Comparison of ENCODE assay signal across 27 mouse cellular contexts in the genomic region with DNA sequence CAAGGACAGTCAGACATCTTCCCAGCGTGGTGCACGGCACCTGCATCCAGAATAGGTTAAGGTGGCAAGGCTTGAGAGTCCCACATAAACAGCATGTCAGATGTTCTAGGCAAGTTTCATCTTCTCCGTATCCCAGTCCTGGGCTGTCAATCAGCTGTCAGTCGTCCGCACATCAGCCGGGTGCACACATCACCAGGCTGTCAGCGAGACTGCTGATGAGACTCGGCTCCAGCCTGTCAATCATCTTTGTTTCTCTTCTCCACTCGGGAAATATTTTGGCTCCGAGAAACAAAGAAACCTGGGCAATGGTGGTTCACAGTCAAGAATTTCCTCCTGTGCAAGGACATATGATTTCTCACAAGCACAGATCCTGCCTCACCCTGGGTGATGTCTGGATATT.
DNase-seq lines count a peak whose midpoint lies in the region; ATAC-seq and TF ChIP-seq lines count a peak whose summit lies in the region.
"Had no signal": no experiment of that assay in that cellular context is flagged by ENCODE, and none has a peak within 500 bp of the region (broad histone marks: within the 10 kb centered on the region; RNA-seq: fewer than 3 reads in every experiment).

No protein-coding gene starts in this region.

- H3K27ac ChIP-seq in forebrain, embryonic 15.5 days (replicated peaks), result peak overlapping the region; percentile 72
- no peak overlapping the region for H3K27ac ChIP-seq in forebrain, embryonic 11.5 days (ENCODE audit: low read depth, low read length)
- peak overlapping the region; percentile 74 for H3K27ac ChIP-seq in layer of hippocampus, adult 2 months
- H3K27ac ChIP-seq in midbrain, embryonic 14.5 days (replicated peaks; ENCODE audit: low read depth, low read length), result peak overlapping the region; percentile 16; the same call in 1 of the 2 replicates
- no peak overlapping the region for H3K27ac ChIP-seq in midbrain, embryonic 10.5 days (replicated peaks)
- peak overlapping the region; percentile 60 for H3K27ac ChIP-seq in midbrain, postnatal 0 days (ENCODE audit: low read depth, low read length)
- H3K27ac ChIP-seq: embryonic facial prominence, embryonic 10.5 days; embryonic facial prominence, embryonic 15.5 days; left cerebral cortex, adult 2 months; limb, embryonic 13.5 days; liver, embryonic 12.5 days; neural tube, embryonic 13.5 days had no signal

- H3K9me3 ChIP-seq in forebrain, embryonic 15.5 days, result no peaks in the 10 kb centered on the region
- H3K9me3 ChIP-seq in forebrain, embryonic 11.5 days (ENCODE audit: control insufficient read depth, low read length), result no peaks in the 10 kb centered on the region
- no peaks in the 10 kb centered on the region for H3K9me3 ChIP-seq in midbrain, embryonic 14.5 days (ENCODE audit: control insufficient read depth, low read length)
- no peaks in the 10 kb centered on the region for H3K9me3 ChIP-seq in midbrain, embryonic 10.5 days (replicated peaks)
- H3K9me3 ChIP-seq in midbrain, postnatal 0 days (ENCODE audit: low read length), result no peaks in the 10 kb centered on the region
- H3K9me3 ChIP-seq: embryonic facial prominence, embryonic 10.5 days; embryonic facial prominence, embryonic 15.5 days; limb, embryonic 13.5 days; liver, embryonic 12.5 days; neural tube, embryonic 13.5 days had no signal

- 54% methylated on average over 10 of the region's 10 CpGs for WGBS in forebrain, embryonic 15.5 days
- WGBS in forebrain, embryonic 11.5 days, result 86% methylated on average over 10 of the region's 10 CpGs
- WGBS in midbrain, embryonic 14.5 days, result 63% methylated on average over 10 of the region's 10 CpGs
- WGBS in midbrain, embryonic 10.5 days, result 91% methylated on average over 10 of the region's 10 CpGs
- WGBS in midbrain, postnatal 0 days, result 65% methylated on average over 10 of the region's 10 CpGs

- H3K36me3 ChIP-seq in forebrain, embryonic 15.5 days, result no peaks in the 10 kb centered on the region
- no peaks in the 10 kb centered on the region for H3K36me3 ChIP-seq in forebrain, embryonic 11.5 days (ENCODE audit: control insufficient read depth, insufficient read depth, low read length)
- H3K36me3 ChIP-seq in midbrain, embryonic 14.5 days (ENCODE audit: control insufficient read depth, insufficient read depth, low read length), result no peaks in the 10 kb centered on the region
- no peaks in the 10 kb centered on the region for H3K36me3 ChIP-seq in midbrain, embryonic 10.5 days
- no peaks in the 10 kb centered on the region for H3K36me3 ChIP-seq in midbrain, postnatal 0 days (ENCODE audit: insufficient read depth, low read length)
- H3K36me3 ChIP-seq: embryonic facial prominence, embryonic 10.5 days; embryonic facial prominence, embryonic 15.5 days; liver, embryonic 12.5 days; neural tube, embryonic 13.5 days had no signal

- ATAC-seq in forebrain, embryonic 15.5 days (replicated peaks), result peak; percentile 67
- no peak for ATAC-seq in forebrain, embryonic 11.5 days (replicated peaks; ENCODE audit: low FRiP score)
- ATAC-seq in midbrain, embryonic 14.5 days (ENCODE audit: low FRiP score, low TSS enrichment), result no peak
- peak; percentile 49; the same call in 1 of the 2 replicates for ATAC-seq in midbrain, postnatal 0 days (ENCODE audit: low FRiP score)
- ATAC-seq: CD4-positive, CD25-positive, alpha-beta regulatory T cell, adult 4 months; intestine, postnatal 0 days; liver, embryonic 12.5 days; liver, postnatal 0 days had no signal

- no peak for TF ChIP-seq CTCF in layer of hippocampus, adult 2 months (conservative IDR thresholded peaks at IDR 0.05)
- no peak for TF ChIP-seq CTCF in midbrain, postnatal 0 days (IDR thresholded peaks at IDR 0.05)

- H3K27me3 ChIP-seq in forebrain, embryonic 15.5 days, result no peaks in the 10 kb centered on the region
- H3K27me3 ChIP-seq in forebrain, embryonic 11.5 days (ENCODE audit: control insufficient read depth, insufficient read depth, low read length), result no peaks in the 10 kb centered on the region
- H3K27me3 ChIP-seq in midbrain, embryonic 14.5 days (ENCODE audit: control insufficient read depth, insufficient read depth, low read length), result no peaks in the 10 kb centered on the region
- no peaks in the 10 kb centered on the region for H3K27me3 ChIP-seq in midbrain, embryonic 10.5 days (ENCODE audit: low read depth, poor library complexity, severe bottlenecking)
- H3K27me3 ChIP-seq in midbrain, postnatal 0 days (ENCODE audit: insufficient read depth, low read length), result no peaks in the 10 kb centered on the region
- H3K27me3 ChIP-seq: embryonic facial prominence, embryonic 15.5 days; limb, embryonic 13.5 days; liver, embryonic 12.5 days; neural tube, embryonic 13.5 days had no signal

- H3K9ac ChIP-seq in forebrain, embryonic 15.5 days (replicated peaks), result no peak overlapping the region
- H3K9ac ChIP-seq in forebrain, embryonic 11.5 days (ENCODE audit: low read length), result no peak overlapping the region
- no peak overlapping the region for H3K9ac ChIP-seq in midbrain, embryonic 14.5 days (replicated peaks; ENCODE audit: low read length)
- H3K9ac ChIP-seq in midbrain, postnatal 0 days (replicated peaks; ENCODE audit: low read length, poor library complexity, severe bottlenecking), result no peak overlapping the region
- H3K9ac ChIP-seq: embryonic facial prominence, embryonic 15.5 days; limb, embryonic 13.5 days; liver, embryonic 12.5 days; liver, postnatal 0 days; neural tube, embryonic 13.5 days had no signal

- peaks cover 6% of the 10 kb centered on the region; the same call in 1 of the 2 replicates for H3K4me1 ChIP-seq in forebrain, embryonic 15.5 days
- H3K4me1 ChIP-seq in forebrain, embryonic 11.5 days (replicated peaks; ENCODE audit: control insufficient read depth, insufficient read depth, low read length), result no peaks in the 10 kb centered on the region
- no peaks in the 10 kb centered on the region for H3K4me1 ChIP-seq in midbrain, embryonic 14.5 days (ENCODE audit: control insufficient read depth, insufficient read depth, low read length)
- 0 out of 2 replicates have a peak, but pooled peaks cover 2% of the 10 kb centered on the region for H3K4me1 ChIP-seq in midbrain, embryonic 10.5 days
- H3K4me1 ChIP-seq in midbrain, postnatal 0 days (ENCODE audit: insufficient read depth, low read length), result no peaks in the 10 kb centered on the region
- H3K4me1 ChIP-seq: limb, embryonic 13.5 days; liver, embryonic 12.5 days had no signal

- H3K4me3 ChIP-seq in forebrain, embryonic 15.5 days, result no peak overlapping the region
- no peak overlapping the region for H3K4me3 ChIP-seq in forebrain, embryonic 11.5 days (ENCODE audit: low read depth, low read length)
- H3K4me3 ChIP-seq in layer of hippocampus, adult 2 months, result no peak overlapping the region
- H3K4me3 ChIP-seq in midbrain, embryonic 14.5 days (replicated peaks; ENCODE audit: low read depth, low read length), result no peak overlapping the region
- no peak overlapping the region for H3K4me3 ChIP-seq in midbrain, embryonic 10.5 days
- H3K4me3 ChIP-seq in midbrain, postnatal 0 days (ENCODE audit: low read depth, low read length), result no peak overlapping the region
- H3K4me3 ChIP-seq: embryonic facial prominence, embryonic 10.5 days; embryonic facial prominence, embryonic 15.5 days; left cerebral cortex, adult 2 months; limb, embryonic 13.5 days; liver, embryonic 12.5 days; neural tube, embryonic 13.5 days had no signal

- DNase-seq in forebrain, embryonic 11.5 days (ENCODE audit: low spot score), result no peak
- peak in 1 of 2 experiments; percentile 54 for DNase-seq in layer of hippocampus, adult 2 months (ENCODE audit: low spot score in 2 of 2)
- DNase-seq in layer of hippocampus, adult 11-12 months (ENCODE audit: low spot score), result no peak
- no peak for DNase-seq in midbrain, embryonic 14.5 days
- no peak for DNase-seq in midbrain, embryonic 10.5 days (ENCODE audit: low spot score)
- no peak for DNase-seq in midbrain, postnatal 0 days (ENCODE audit: low spot score)
- DNase-seq in spleen, postnatal 36 days (ENCODE audit: low spot score in 2 of 2), result no peak
- DNase-seq: adrenal gland, postnatal 14 days; cerebellum, adult 11-12 months; cerebellum, adult 9-11 months; gastrocnemius, postnatal 25 days; heart, postnatal 4 days; kidney, adult 9 months; kidney, postnatal 10 days; liver, postnatal 0 days; right cerebral cortex, postnatal 4 days; thymus, adult 2 months had no signal

- H3K4me2 ChIP-seq in forebrain, embryonic 15.5 days (replicated peaks), result no peak overlapping the region
- H3K4me2 ChIP-seq in forebrain, embryonic 11.5 days (ENCODE audit: low read depth, low read length, severe bottlenecking), result no peak overlapping the region
- no peak overlapping the region for H3K4me2 ChIP-seq in midbrain, embryonic 14.5 days (ENCODE audit: low read length)
- no peak overlapping the region for H3K4me2 ChIP-seq in midbrain, postnatal 0 days (ENCODE audit: low read depth, low read length, poor library complexity, severe bottlenecking)
- H3K4me2 ChIP-seq: embryonic facial prominence, embryonic 15.5 days; heart, embryonic 11.5 days; limb, embryonic 13.5 days; liver, embryonic 12.5 days; neural tube, embryonic 13.5 days had no signal

Comparison
In these comparisons a context has a peak if more than half of its experiments do, and no peak if none do; other contexts are left out.
1. ATAC-seq: peak in forebrain, embryonic 15.5 days (single experiment) and midbrain, postnatal 0 days (single experiment); none in forebrain, embryonic 11.5 days (single experiment) and midbrain, embryonic 14.5 days (single experiment).
2. H3K27ac ChIP-seq: peak in forebrain, embryonic 15.5 days (single experiment), layer of hippocampus, adult 2 months (single experiment), midbrain, embryonic 14.5 days (single experiment) and midbrain, postnatal 0 days (single experiment); none in forebrain, embryonic 11.5 days (single experiment) and midbrain, embryonic 10.5 days (single experiment).